Mouse (Mus musculus) MEL (cell line): ENCODE measurements at regions not wholly inside any gene's neighbourhood (a gene's known extent, or its start where the extent isn't known, plus 50 kb on each side); places are given as distances from the start of the nearest gene placed in this dataset.

ENCODE experiments used
- DNase-seq: peaks from one replicate; pipeline ENCODE4 v3.0.0; 2011; ENCODE audit warnings: low read depth, low spot score
- H3K27ac ChIP-seq: 2 replicates; pipeline ENCODE4 v1.5.1; 2012; ENCODE audit warnings: low read depth, mild to moderate bottlenecking, control low read depth, low read length, moderate library complexity; ENCODE audit not compliant: control insufficient read depth
- H3K27me3 ChIP-seq, 2 experiments: fragments of 150-350 bp in 1 of 2; sonication (generic) in 1 of 2; 2 replicates each; pipeline ENCODE4 v1.6.1; 2012; ENCODE audit warnings: low read length in 2 of 2, mild to moderate bottlenecking in 2 of 2, improper control_type of control experiment in 1 of 2, moderate library complexity in 1 of 2; ENCODE audit not compliant: insufficient read depth in 2 of 2, control insufficient read depth in 1 of 2
- H3K36me3 ChIP-seq, 2 experiments: 2 replicates each; pipeline ENCODE4 v1.6.1; 2012 to 2014; ENCODE audit warnings: low read length in 2 of 2, improper control_type of control experiment in 1 of 2, inconsistent platforms in 1 of 2, mild to moderate bottlenecking in 1 of 2; ENCODE audit not compliant: insufficient read depth in 2 of 2, control insufficient read depth in 1 of 2
- H3K4me1 ChIP-seq, 2 experiments: fragments of 150-350 bp in 1 of 2; sonication (generic) in 1 of 2; 2 replicates each; pipeline ENCODE4 v1.6.1; 2012; ENCODE audit warnings: low read length in 2 of 2, improper control_type of control experiment in 1 of 2, mild to moderate bottlenecking in 1 of 2; ENCODE audit not compliant: insufficient read depth in 2 of 2, control insufficient read depth in 1 of 2
- H3K4me3 ChIP-seq, 2 experiments: fragments of 150-350 bp in 1 of 2; sonication (generic) in 1 of 2; 2 replicates each; pipeline ENCODE4 v1.5.1; 2012; ENCODE audit warnings: low read depth in 2 of 2, low read length in 2 of 2, mild to moderate bottlenecking in 2 of 2, moderate library complexity in 2 of 2, control low read depth in 1 of 2, improper control_type of control experiment in 1 of 2; ENCODE audit not compliant: control insufficient read depth in 1 of 2, insufficient read depth in 1 of 2
- H3K79me2 ChIP-seq: 2 replicates; pipeline ENCODE4 v1.6.1; 2012; ENCODE audit warnings: mild to moderate bottlenecking, low read length, moderate library complexity; ENCODE audit not compliant: control insufficient read depth, poor library complexity, insufficient read depth
- H3K9ac ChIP-seq: 2 replicates; pipeline ENCODE4 v1.6.1; 2012; ENCODE audit warnings: low read depth, mild to moderate bottlenecking, control low read depth, low read length, moderate library complexity; ENCODE audit not compliant: control insufficient read depth, poor library complexity, severe bottlenecking
- H3K9me3 ChIP-seq: fragments of 150-350 bp; sonication (generic); replicated peaks from 2 replicates; pipeline ENCODE4 v1.6.1; 2012; ENCODE audit warnings: mild to moderate bottlenecking, low read length, improper control_type of control experiment, moderate library complexity; ENCODE audit not compliant: insufficient read depth
- CHD1 ChIP-seq: IDR thresholded peaks from 2 replicates; pipeline ENCODE4 v1.6.1; 2012; ENCODE audit warnings: low read depth, mild to moderate bottlenecking, inconsistent platforms, low read length, improper control_type of control experiment
- CTCF ChIP-seq, 3 experiments: IDR thresholded peaks in 2 of 3; conservative IDR thresholded peaks in 1 of 3; 2 replicates each; pipeline ENCODE4 v1.5.1; 2011 to 2012; ENCODE audit warnings: low read length in 3 of 3, low read depth in 2 of 3, mild to moderate bottlenecking in 2 of 3, improper control_type of control experiment in 1 of 3, inconsistent platforms in 1 of 3, mixed read lengths in 1 of 3, moderate library complexity in 1 of 3; ENCODE audit not compliant: control insufficient read depth in 1 of 3, insufficient read depth in 1 of 3, poor library complexity in 1 of 3, severe bottlenecking in 1 of 3
- EP300 ChIP-seq, 2 experiments: IDR thresholded peaks; 2 replicates each; pipeline ENCODE4 v1.6.1; 2011; ENCODE audit warnings: improper control_type of control experiment in 2 of 2, low read length in 2 of 2, low read depth in 1 of 2, mild to moderate bottlenecking in 1 of 2
- ETS1 ChIP-seq: IDR thresholded peaks from 2 replicates; pipeline ENCODE4 v1.6.1; 2012; ENCODE audit warnings: low read depth, mild to moderate bottlenecking, inconsistent platforms, low read length, improper control_type of control experiment, moderate library complexity
- GABPA ChIP-seq: IDR thresholded peaks from 2 replicates; pipeline ENCODE4 v1.6.1; 2012; ENCODE audit warnings: low read depth, mild to moderate bottlenecking, inconsistent platforms, low read length, improper control_type of control experiment, moderate library complexity
- HCFC1 ChIP-seq: IDR thresholded peaks from 2 replicates; pipeline ENCODE4 v1.6.1; 2012; ENCODE audit warnings: low read depth, mild to moderate bottlenecking, inconsistent platforms, low read length, improper control_type of control experiment, moderate library complexity
- MAZ ChIP-seq: IDR thresholded peaks from 2 replicates; pipeline ENCODE4 v1.6.1; 2012; ENCODE audit warnings: low read depth, mild to moderate bottlenecking, inconsistent platforms, low read length, improper control_type of control experiment
- MEF2A ChIP-seq: IDR thresholded peaks from 2 replicates; pipeline ENCODE4 v1.6.1; 2014; ENCODE audit warnings: low read depth, mild to moderate bottlenecking, inconsistent platforms, low read length, improper control_type of control experiment; ENCODE audit not compliant: poor library complexity, insufficient replicate concordance, severe bottlenecking; ENCODE audit errors: extremely low read depth
- MYC ChIP-seq: IDR thresholded peaks from 2 replicates; pipeline ENCODE4 v1.6.1; 2011; ENCODE audit warnings: low read depth, mild to moderate bottlenecking, low read length, improper control_type of control experiment, moderate library complexity
- NELFE ChIP-seq: IDR thresholded peaks from 2 replicates; pipeline ENCODE4 v1.6.1; 2011; ENCODE audit warnings: low read depth, low read length, improper control_type of control experiment
- NRF1 ChIP-seq: IDR thresholded peaks from 2 replicates; pipeline ENCODE4 v1.6.1; 2014; ENCODE audit warnings: low read depth, mild to moderate bottlenecking, inconsistent platforms, low read length, improper control_type of control experiment, moderate library complexity; ENCODE audit not compliant: poor library complexity, insufficient read depth, severe bottlenecking
- POLR2AphosphoS2 ChIP-seq: IDR thresholded peaks from 2 replicates; pipeline ENCODE4 v1.6.1; 2011; ENCODE audit warnings: low read length, improper control_type of control experiment
- RCOR1 ChIP-seq: IDR thresholded peaks from 2 replicates; pipeline ENCODE4 v1.6.1; 2012; ENCODE audit warnings: low read depth, mild to moderate bottlenecking, inconsistent platforms, low read length, improper control_type of control experiment
- SMC3 ChIP-seq: IDR thresholded peaks from 2 replicates; pipeline ENCODE4 v1.6.1; 2011; ENCODE audit warnings: low read depth, low read length, improper control_type of control experiment
- TCF12 ChIP-seq: IDR thresholded peaks from 2 replicates; pipeline ENCODE4 v1.6.1; 2014; ENCODE audit warnings: low read depth, mild to moderate bottlenecking, inconsistent platforms, low read length, improper control_type of control experiment, moderate library complexity
- USF2 ChIP-seq, 2 experiments: IDR thresholded peaks; 2 replicates each; pipeline ENCODE4 v1.6.1; 2011 to 2012; ENCODE audit warnings: improper control_type of control experiment in 2 of 2, low read length in 2 of 2, borderline replicate concordance in 1 of 2, inconsistent platforms in 1 of 2, low read depth in 1 of 2, mild to moderate bottlenecking in 1 of 2; ENCODE audit not compliant: insufficient read depth in 1 of 2
- ZKSCAN1 ChIP-seq: IDR thresholded peaks from 2 replicates; pipeline ENCODE4 v1.6.1; 2012; ENCODE audit warnings: low read depth, mild to moderate bottlenecking, inconsistent platforms, low read length, improper control_type of control experiment, moderate library complexity

- H3K4me3 ChIP-seq: no peak overlapping the region
- no peaks in the 10 kb centered on the region for H3K4me1 ChIP-seq
- TF ChIP-seq RCOR1 (no peak), GABPA (no peak), USF2 (IDR thresholded peaks at IDR 0.05; ENCODE audit: borderline replicate concordance in 1 of 2, insufficient read depth in 1 of 2, low read depth in 1 of 2, low read length in 2 of 2) (no peak), EP300 (IDR thresholded peaks at IDR 0.05; ENCODE audit: low read depth in 1 of 2, low read length in 2 of 2) (no peak), ETS1 (no peak), MAZ (no peak), POLR2AphosphoS2 (no peak), HCFC1 (no peak)
- H3K79me2 ChIP-seq: no peaks in the 10 kb centered on the region
- H3K9ac ChIP-seq: no peak overlapping the region
- no peaks in the 10 kb centered on the region for H3K9me3 ChIP-seq
- no peak for DNase-seq
- H3K27me3 ChIP-seq: no peaks in the 10 kb centered on the region
- H3K27ac ChIP-seq: no peak overlapping the region
- H3K36me3 ChIP-seq: no peaks in the 10 kb centered on the region
Measured at GRCm38 (mm10) chr4:142829711-142830110, 383.1 kb downstream of the Prdm2 start.

- no peak overlapping the region for H3K27ac ChIP-seq
- no peak overlapping the region for H3K9ac ChIP-seq
- H3K79me2 ChIP-seq: no peaks in the 10 kb centered on the region
- H3K4me3 ChIP-seq: no peak overlapping the region
- no peak for DNase-seq
- H3K36me3 ChIP-seq: no peaks in the 10 kb centered on the region
- no peaks in the 10 kb centered on the region for H3K27me3 ChIP-seq
- no peaks in the 10 kb centered on the region for H3K4me1 ChIP-seq
- TF ChIP-seq MYC: no peak
- no peak for TF ChIP-seq TCF12
- no peak for TF ChIP-seq MAZ
- TF ChIP-seq EP300 (IDR thresholded peaks at IDR 0.05; ENCODE audit: low read depth in 1 of 2, low read length in 2 of 2): no peak
- no peak for TF ChIP-seq NELFE
- TF ChIP-seq CHD1: no peak
- no peak for TF ChIP-seq SMC3
- no peak for TF ChIP-seq ZKSCAN1
- TF ChIP-seq MEF2A: no peak
- no peak for TF ChIP-seq NRF1
- no peak for TF ChIP-seq CTCF (IDR thresholded peaks at IDR 0.05 in 2 of 3, conservative IDR thresholded peaks at IDR 0.05 in 1 of 3; ENCODE audit: control insufficient read depth in 1 of 3, insufficient read depth in 1 of 3, low read depth in 2 of 3, low read length in 3 of 3, poor library complexity in 1 of 3, severe bottlenecking in 1 of 3)
- TF ChIP-seq, all 39 proteins: peak for 0
- H3K9me3 ChIP-seq: no peaks in the 10 kb centered on the region; the same call in 1 of the 2 replicates
Measured at GRCm38 (mm10) chr4:142828969-142829368, 383.8 kb downstream of the Prdm2 start.
